Mouse (Mus musculus): ENCODE results near the gene Trpm8.

The Trpm8 gene

DNA sequence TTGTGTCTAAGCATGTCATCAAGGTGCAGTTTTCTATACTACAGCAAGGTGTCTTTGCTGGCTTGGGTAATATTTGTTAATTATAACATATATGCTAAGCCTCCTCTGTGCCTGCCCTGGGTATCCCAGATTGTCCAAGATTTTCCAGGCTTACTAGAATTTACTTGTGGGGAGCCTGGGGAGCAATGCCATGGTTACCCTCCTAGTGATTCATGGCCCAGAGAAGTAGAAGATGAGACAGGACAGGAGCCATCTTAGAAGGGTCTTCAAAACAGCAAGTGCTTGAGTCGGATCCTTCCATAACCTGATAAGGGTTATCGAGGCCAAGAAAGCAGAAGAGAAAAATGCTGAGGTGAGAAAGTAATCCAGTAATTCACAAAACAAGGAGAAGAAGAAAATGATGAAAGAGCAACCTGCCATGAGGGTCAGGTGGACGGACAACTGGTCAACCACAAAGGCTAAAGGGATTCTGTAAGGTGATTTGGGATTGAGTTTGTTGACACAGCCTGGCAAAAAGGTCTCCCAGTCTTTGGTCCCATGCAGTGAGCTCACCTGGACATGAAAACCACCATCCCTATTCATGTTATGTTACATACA, 14.0 kb downstream of the Trpm8 start:
- in situ Hi-C loops (cut with MboI; ENCODE audit: low pct_unique_long_range_greater_than_20kb in 1 of 2, low sequenced_read_pairs in 2 of 2, unreplicated experiment in 1 of 2) = no loop called here

DNA sequence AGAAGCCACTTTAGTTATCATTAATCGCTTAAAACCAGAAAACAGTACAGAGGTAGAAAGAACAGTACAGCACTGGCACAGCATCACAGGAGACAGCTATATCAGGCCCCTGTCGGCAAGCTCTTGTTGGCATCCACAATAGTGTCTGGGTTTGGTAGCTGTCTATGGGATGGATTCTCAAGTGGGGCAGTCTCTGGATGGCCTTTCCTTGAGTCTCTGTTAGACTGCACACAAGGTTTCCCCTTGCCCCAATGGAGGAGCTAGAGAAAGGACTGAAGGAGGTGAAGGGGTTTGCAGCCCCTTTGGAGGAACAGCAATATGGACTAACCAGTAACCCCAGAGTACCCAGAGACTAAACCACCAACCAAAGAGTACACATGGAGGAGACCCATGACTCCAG, 14.6 kb downstream of the Trpm8 start:
- in situ Hi-C loops (cut with MboI; ENCODE audit: low pct_unique_long_range_greater_than_20kb in 1 of 2, low sequenced_read_pairs in 2 of 2, unreplicated experiment in 1 of 2) = no loop called here

DNA sequence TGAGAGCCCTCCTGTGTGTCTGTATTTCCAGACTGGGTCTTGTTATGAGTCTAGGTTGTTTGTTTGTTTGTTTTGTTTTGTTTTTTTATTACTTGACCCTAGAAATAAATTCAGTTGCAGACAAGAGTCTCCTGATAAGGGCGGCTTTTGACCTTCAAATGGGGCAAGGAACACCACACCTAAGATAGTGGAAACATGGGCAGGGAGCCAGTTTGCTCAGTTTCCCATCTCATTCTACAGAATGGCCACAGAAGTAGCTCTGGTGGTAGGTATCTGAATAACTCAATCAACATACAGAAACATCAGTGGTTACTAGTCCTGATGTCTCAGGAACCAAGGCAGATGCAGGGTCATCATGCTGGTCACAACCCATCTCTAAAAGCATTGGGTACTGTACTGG, 17.2 kb downstream of the Trpm8 start:
- in situ Hi-C loops (cut with MboI; ENCODE audit: low pct_unique_long_range_greater_than_20kb in 1 of 2, low sequenced_read_pairs in 2 of 2, unreplicated experiment in 1 of 2) = no loop called here

DNA sequence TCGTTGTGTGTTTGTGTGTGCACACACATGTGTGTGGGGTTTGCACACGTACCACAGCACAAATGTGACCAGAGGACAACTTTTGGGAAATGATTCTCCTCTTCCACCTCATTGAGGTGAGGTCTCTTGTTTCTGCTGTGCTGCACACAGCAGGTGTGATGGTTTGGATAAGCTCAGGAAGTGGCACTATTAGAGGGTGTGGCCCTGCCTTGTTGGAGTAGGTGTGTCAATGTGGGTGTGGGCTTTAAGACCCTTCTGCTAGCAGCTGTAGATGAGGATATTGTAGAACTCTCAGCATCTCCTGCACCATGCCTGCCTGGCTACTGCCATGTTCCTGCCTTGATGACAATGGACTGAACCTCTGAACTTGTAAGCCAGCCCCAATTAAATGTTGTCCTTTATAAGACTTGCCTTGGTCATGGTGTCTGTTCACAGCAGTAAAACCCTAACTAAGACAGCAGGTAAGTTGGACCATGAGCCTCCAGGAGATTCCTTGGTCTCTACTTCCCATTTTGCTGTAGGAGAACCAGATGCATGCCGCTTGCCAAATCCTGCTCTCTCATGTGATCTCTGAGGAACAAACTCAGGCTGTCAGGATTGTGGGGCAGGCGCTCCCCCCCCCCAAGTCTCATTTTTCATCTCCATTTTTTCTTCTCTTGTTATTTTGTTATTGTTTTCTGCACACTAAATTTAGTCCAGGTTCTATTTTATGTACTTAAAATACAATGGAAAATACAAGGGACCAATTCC, 18.9 kb downstream of the Trpm8 start:
- in situ Hi-C loops (cut with MboI; ENCODE audit: low pct_unique_long_range_greater_than_20kb in 1 of 2, low sequenced_read_pairs in 2 of 2, unreplicated experiment in 1 of 2) = no loop called here

DNA sequence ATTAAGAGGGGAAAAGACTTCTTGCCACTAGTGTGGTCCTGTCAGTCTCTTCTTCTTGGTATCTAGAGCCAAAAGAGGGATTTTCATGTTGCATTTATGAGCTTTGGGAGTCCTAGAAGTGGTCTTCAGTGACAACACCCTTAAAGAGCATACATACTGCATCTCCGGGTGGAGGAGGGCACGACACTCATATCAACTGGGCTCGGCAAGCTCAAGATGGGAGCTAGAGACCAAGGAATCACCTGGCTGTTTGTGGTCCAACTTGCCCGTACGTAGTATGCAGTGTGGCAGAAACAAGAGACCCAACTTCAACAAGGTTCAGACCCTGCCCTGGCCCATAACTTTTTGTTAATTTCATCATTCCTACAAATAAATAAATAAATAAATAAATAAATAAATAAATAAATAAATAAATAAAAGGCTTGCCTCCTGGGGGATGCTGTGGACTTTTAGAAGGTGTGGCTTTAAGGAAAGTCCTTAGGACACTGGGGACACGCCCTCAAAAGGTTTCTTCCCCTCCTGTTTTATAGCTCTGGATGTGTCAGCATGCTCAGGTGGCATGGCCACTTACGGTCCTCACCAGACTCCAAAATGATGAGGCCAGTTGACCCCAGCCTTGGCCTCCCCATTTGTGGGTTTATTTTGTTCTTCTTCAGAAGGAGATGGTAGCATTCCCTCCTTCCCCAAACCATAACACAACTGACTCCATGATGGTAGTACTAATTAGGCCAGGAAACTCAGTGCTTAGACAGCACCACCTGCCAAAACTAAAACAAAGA, 20.2 kb downstream of the Trpm8 start:
- in situ Hi-C loops (cut with MboI; ENCODE audit: low pct_unique_long_range_greater_than_20kb in 1 of 2, low sequenced_read_pairs in 2 of 2, unreplicated experiment in 1 of 2) = no loop called here

DNA sequence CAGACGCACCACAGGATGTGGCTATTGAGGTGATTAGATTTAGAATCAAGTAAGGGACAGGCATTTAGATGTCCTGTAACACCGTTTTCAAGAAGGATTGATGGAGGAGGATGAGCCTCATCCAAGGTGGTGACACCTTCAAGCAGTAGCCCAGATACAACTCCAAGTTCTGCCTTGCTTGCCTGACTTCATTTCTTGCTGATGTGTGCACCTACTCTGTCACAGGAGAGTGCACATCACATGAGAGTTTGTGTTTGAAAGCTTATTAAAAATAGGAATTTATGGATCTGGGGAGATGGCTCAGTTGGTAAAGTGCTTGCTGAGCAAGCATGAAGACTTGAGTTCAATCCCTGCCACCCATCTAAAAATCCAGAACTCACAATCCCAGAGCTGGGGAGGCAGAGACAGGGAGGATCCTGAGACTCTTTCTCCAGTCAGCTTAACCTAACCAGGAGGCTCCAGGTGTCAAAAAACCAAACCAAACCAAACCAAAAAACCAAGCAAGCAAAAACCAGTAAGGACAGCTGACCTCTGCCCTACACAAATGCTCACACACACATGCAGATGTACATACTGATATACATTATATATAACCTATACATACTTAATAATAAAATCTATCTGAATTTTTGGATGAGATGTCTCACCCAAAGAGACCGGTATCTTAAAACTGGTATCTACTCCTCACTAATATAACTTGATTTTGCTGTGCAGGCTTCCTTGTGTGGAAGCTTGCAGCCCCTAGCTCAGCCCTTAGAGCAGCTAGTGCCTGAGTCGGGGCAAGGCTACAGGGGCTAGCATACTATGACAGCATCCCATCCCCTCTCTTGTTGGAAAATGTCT, 21.4 kb downstream of the Trpm8 start:
- in situ Hi-C loops (cut with MboI; ENCODE audit: low pct_unique_long_range_greater_than_20kb in 1 of 2, low sequenced_read_pairs in 2 of 2, unreplicated experiment in 1 of 2) = no loop called here

DNA sequence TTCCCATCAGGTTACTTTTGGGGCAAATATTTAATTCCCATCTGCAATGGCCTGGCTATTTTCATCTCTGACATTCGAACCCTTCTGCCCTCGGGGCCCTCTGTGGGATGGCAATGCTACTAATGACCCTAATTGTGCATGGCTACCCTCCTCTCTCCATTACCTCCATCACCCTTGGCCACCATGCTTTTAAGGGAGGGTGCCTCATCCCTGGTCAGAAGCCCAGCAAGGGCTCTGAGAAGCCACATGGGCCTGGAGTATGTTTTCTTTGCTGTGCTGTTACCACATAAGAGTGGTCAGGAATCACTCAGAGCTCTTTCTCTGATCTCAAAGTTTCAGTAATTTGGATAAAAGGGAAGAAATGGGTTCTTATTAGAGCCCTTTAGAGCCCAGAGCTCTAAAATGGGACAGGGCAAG, 22.1 kb downstream of the Trpm8 start:
- in situ Hi-C loops (cut with MboI; ENCODE audit: low pct_unique_long_range_greater_than_20kb in 1 of 2, low sequenced_read_pairs in 2 of 2, unreplicated experiment in 1 of 2) = no loop called here

DNA sequence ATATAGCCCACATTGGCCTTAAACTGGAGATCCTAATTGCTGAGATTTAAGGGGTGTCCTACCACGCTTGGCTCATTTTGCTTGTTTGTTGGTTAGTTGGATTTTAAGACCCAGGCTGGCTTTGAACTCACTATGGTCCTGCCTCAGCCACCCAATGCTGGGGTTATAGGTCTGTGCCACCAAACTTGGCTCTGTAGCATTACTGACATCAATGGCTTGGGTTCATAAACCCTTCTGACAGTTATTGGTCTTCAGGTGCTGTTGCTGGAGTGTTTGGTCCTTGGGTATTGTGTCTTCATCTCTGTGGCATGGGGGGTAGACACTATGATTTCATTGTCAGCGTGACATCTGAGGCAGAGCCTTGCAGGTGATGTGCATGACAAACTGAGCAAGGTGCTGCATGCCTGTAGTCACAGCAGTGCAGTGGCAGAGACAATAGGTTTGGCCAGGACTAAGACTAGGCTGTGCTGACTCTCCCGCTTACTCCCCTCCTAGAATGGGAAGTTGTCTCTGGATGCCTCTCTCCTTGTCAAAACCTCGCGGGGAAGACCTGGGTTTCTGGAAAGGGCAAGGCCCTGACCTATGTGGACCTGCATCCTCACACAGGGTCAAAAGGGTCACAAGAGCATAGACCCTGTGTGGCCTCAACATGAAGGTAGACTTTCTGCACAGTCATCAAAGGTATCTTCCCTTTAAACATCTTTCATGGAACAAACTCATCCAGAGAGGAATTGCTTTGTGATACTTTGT, 23.0 kb downstream of the Trpm8 start:
- in situ Hi-C loops (cut with MboI; ENCODE audit: low pct_unique_long_range_greater_than_20kb in 1 of 2, low sequenced_read_pairs in 2 of 2, unreplicated experiment in 1 of 2) = no loop called here

DNA sequence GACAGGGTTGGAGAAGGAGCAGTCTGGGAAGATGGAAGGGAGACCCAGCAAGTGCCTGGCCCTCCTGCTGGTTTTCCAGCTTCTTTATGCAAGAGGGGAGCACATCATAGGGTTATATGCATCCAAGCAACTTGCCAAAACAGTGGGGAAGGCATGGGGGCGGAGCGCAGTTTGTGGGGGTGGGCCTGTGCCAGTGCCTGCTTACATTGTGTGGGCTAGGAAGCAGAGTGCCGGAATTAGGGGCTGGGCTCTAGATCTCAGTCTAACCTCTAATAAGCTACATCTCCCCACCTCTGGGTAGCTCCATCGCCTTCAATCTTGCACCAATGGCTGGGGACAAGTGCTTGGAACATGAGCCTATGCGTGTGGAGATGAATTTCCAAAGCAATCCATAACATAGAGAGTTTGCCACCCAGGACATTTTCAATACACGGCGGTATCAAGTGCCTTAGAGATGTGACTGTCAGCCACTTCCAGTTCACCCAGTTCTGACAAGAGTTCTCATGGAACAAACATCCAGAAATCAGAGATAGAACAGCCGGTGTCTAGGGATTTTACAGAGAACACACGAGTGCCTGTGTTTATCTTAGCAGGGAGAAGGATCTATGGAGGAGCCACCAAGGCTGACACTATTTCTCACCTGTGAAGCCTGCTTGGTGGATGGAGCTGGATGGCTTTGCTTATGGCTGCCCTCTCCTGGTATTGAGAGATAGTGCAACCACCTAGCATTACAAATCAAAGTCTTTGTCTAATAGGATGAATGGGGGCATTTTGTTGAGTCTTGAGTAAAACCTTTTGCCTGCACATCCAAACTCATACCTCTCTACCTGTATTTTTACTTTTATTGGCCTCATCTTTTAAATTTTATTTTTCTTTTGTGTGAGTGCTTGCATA, 23.9 kb downstream of the Trpm8 start:
- in situ Hi-C loops (cut with MboI; ENCODE audit: low pct_unique_long_range_greater_than_20kb in 1 of 2, low sequenced_read_pairs in 2 of 2, unreplicated experiment in 1 of 2) = no loop called here

DNA sequence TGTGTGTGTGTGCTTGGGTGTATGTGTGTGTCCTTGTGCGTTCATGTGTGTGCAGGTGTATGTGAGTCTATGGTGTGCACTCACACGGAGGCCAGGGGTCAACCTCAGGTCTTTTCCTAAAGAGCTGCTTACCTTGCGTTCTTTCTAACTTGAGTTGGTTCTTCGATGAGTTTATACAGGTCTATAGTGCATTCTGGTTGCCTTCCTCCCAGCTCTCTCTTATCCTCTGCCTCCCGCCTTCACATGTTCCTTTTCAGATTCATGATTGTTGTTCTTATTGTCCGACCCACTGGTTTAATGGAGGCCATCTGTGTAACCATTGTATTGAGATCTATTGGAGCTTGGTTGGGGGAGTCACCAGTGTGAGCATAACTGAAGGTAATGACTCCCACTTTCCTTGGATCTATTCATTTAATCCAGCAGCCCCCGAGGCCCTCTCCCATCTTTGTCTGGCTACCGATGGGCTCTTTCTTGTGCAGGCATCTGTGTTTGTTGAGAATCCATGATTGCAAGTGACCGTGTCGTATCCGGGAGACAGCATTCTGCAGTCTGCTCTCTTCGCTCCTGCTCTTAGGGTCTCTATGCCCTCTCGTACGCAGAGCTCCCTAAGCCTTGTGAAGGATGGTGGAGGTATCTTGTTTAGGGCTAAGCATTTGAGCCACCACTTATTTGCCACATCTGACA, 24.7 kb downstream of the Trpm8 start:
- in situ Hi-C loops (cut with MboI; ENCODE audit: low pct_unique_long_range_greater_than_20kb in 1 of 2, low sequenced_read_pairs in 2 of 2, unreplicated experiment in 1 of 2) = no loop called here

DNA sequence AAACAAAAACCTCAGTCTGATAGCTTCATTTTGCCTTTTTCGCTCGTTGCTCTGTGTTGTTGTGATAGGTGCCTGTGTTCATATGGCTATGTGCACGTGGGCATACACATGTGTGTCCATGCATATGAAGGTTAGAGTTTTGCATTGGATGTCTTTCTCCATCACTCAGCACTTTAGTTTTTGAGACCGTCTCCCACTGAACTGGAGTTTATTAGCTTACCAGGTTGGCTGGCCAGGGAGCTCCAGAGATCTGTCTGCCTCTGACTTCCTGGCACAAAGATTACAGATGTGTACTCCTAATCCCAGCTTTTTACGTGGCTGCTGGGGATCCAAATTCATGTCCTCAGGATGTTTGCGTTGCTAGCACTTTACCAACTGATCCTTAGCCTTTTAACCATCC, 26.3 kb downstream of the Trpm8 start:
- in situ Hi-C loops (cut with MboI; ENCODE audit: low pct_unique_long_range_greater_than_20kb in 1 of 2, low sequenced_read_pairs in 2 of 2, unreplicated experiment in 1 of 2) = no loop called here

DNA sequence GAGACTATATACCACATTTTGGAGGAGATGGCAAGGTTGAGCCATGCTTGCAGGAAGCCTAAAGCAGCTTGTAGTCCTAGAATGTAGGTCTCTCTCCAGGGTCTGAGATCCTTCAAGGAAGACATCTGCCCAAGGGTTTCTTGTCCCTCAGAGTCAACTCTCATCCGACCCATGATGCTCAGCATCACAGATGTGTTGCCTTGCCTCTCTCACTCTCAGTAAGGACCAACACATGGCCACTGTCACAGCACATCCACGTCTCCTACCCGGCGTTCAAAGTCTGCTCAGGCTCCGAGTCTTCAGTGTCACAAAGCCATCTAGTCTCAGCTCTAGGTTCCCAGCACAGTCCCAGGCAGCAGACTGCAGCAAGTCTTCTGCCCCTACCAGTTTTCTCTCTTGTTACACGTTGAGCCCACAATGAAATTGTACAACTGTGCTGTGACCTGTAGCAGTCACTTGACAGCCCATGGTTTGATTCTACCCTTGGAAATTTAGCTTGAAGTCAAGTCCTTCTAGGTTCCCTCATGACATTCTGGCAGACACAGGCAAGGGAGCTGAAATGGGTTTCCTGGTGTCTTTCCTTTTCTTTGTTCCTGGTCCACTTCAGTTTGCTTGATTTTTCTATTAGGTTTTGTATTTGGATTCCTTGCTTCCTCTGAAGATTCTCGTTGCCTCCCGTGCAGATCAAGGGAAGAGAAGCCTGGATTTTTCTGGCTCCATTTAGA, 27.0 kb downstream of the Trpm8 start:
- in situ Hi-C loops (cut with MboI; ENCODE audit: low pct_unique_long_range_greater_than_20kb in 1 of 2, low sequenced_read_pairs in 2 of 2, unreplicated experiment in 1 of 2) = no loop called here

DNA sequence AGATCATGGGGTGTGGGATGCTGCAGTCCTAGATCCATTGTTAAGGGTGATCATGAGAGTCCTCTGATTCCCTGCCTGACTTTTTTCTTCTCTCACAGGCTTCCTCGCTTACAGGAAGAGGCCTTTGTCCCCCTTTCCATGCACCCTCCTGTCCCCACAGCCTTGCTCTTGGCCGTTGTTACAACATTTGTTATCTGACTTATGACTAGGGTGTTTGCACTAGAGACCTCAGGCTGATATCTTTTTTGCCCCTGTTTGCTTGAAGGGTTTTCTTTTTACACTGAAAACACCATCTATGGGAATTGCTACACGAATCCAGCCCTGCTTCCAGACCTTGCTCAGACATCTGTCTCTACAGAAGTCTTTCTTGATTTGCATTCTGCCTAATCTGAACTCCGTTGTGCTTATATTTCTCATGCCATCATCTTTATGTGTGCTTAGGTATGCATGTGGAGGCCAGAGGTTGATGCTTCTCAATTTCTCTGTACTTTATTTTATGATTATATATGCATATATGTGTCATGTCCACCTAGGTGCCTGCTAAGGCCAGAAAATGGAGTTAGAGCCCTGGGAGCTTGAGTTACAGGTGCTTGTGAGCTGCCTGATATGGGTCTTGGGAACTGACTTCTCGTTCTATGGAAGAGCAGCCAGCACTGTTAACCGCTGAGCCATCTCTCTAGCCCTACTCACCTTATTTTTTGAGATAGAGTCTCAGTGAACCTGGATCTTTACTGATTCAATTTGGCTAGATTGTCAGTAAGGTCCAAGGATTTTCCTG, 27.7 kb downstream of the Trpm8 start:
- in situ Hi-C loops (cut with MboI; ENCODE audit: low pct_unique_long_range_greater_than_20kb in 1 of 2, low sequenced_read_pairs in 2 of 2, unreplicated experiment in 1 of 2) = loop anchor here in 1 of 2 experiments (5.0 kb wide), 1 partner anchor 83 kb away; no protein-coding TSS in a partner anchor

DNA sequence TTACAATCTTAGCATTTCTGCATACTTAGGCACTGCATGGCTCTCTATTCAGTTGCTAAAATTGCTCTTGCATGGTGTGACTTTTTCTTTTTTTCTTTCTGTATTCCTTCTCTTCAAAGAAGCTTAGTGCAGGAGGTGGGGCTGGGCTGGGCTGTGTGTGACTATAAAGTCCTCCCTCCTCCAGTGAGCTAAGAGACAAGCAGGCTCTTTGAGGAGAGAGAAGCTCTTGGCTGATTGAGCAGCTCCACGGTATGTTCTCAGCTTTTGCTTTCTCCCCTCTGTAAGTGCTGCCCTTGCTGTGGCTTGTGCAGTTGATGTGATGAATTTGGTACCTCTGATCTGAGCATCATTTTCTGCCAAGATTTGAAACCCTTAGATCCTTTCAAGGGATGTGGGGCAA, 29.1 kb downstream of the Trpm8 start:
- in situ Hi-C loops (cut with MboI; ENCODE audit: low pct_unique_long_range_greater_than_20kb in 1 of 2, low sequenced_read_pairs in 2 of 2, unreplicated experiment in 1 of 2) = loop anchor here in 1 of 2 experiments (5.0 kb wide), 1 partner anchor 84 kb away; no protein-coding TSS in a partner anchor

DNA sequence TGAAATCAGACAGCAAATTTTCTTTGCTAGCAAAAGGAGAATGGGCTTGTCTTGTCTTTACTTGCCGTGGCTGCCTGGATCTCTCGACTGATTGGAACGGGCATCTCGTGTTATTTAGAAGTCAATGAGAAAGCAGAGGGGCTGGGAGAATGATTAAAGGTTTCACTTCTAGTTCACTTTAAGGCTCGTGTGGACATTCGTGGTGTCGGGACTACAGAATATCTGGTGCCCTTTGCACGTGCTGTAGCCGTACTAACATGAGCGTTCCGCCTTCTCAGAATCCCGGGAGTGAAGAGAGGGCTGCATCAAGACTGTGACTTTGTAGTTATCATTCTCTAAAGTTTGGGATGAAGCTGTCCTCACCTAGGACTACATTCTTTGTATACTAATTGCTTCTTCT, 29.7 kb downstream of the Trpm8 start:
- in situ Hi-C loops (cut with MboI; ENCODE audit: low pct_unique_long_range_greater_than_20kb in 1 of 2, low sequenced_read_pairs in 2 of 2, unreplicated experiment in 1 of 2) = loop anchor here in 1 of 2 experiments (5.0 kb wide), 1 partner anchor 85 kb away; no protein-coding TSS in a partner anchor
